Mouse (Mus musculus) G1E (cell line): ENCODE data around the gene Srebf1. TPM values are rescaled to one million over a fixed set of nuclear protein-coding genes. Genes with fewer than 3 reads are reported as not detected.

Source experiments
- ATAC-seq: 2 replicates; pipeline ENCODE4 v1.8.0; 2016; ENCODE audit warnings: mild to moderate bottlenecking; ENCODE audit not compliant: insufficient number of reproducible peaks, poor library complexity, low FRiP score, severe bottlenecking; ENCODE audit errors: extremely low read depth
- DNase-seq: peaks from one replicate; pipeline ENCODE4 v3.0.0; 2012; ENCODE audit warnings: low spot score
- H3K27me3 ChIP-seq: 2 replicates; pipeline ENCODE4 v1.6.1; 2012; ENCODE audit warnings: mild to moderate bottlenecking, low read length, inconsistent platforms; ENCODE audit not compliant: insufficient read depth
- H3K36me3 ChIP-seq: replicated peaks from 2 replicates; pipeline ENCODE3; 2012; ENCODE audit warnings: mild to moderate bottlenecking, inconsistent platforms
- H3K4me1 ChIP-seq: 2 replicates; pipeline ENCODE4 v1.6.1; 2012; ENCODE audit warnings: low read depth, low read length, inconsistent platforms, mixed read lengths; ENCODE audit not compliant: insufficient read depth
- H3K4me3 ChIP-seq: 2 replicates; pipeline ENCODE4 v1.5.1; 2012; ENCODE audit warnings: low read depth, mild to moderate bottlenecking, inconsistent platforms, low read length, moderate library complexity, mixed read lengths
- H3K9me3 ChIP-seq: replicated peaks from 2 replicates; pipeline ENCODE4 v1.6.1; 2012; ENCODE audit warnings: inconsistent platforms
- CTCF ChIP-seq: IDR thresholded peaks from 2 replicates; pipeline ENCODE4 v1.5.1; 2012; ENCODE audit warnings: low read depth, low read length, inconsistent platforms, mixed read lengths
- GATA1 ChIP-seq: IDR thresholded peaks from 2 replicates; pipeline ENCODE4 v1.6.1; 2012; ENCODE audit warnings: borderline replicate concordance, low read length, inconsistent platforms, mixed read lengths
- GATA2 ChIP-seq: IDR thresholded peaks from 2 replicates; pipeline ENCODE4 v1.6.1; 2012; ENCODE audit warnings: low read depth, low read length, inconsistent platforms, borderline replicate concordance
- POLR2AphosphoS5 ChIP-seq: IDR thresholded peaks from 2 replicates; pipeline ENCODE4 v1.6.1; 2012; ENCODE audit warnings: low read depth, low read length, inconsistent platforms; ENCODE audit not compliant: insufficient replicate concordance
- TAL1 ChIP-seq: conservative IDR thresholded peaks from 2 replicates; pipeline ENCODE4 v1.6.1; 2012; ENCODE audit warnings: low read depth, low read length, inconsistent platforms, mixed read lengths
- polyA plus RNA-seq: library from polyadenylated mRNA; stranded (reverse); fragments of >175 nt; gene quantifications from 2 replicates; pipeline ENCODE4 v1.2.3, GENCODE M21; 2012
- total RNA-seq, 2 experiments: library from RNA; stranded (forward) in 1 of 2; stranded (reverse) in 1 of 2; fragments of 200-1000 nt in 1 of 2; fragments of >200 nt in 1 of 2; fragmentation: Nextera tagmentation in 1 of 2; gene quantifications; 2 replicates each; pipeline ENCODE4 v1.2.3; 2014 to 2017

The Srebf1 gene
- total and polyA plus RNA-seq, 3 experiments = 66.8 to 276 (median 137) TPM

DNA sequence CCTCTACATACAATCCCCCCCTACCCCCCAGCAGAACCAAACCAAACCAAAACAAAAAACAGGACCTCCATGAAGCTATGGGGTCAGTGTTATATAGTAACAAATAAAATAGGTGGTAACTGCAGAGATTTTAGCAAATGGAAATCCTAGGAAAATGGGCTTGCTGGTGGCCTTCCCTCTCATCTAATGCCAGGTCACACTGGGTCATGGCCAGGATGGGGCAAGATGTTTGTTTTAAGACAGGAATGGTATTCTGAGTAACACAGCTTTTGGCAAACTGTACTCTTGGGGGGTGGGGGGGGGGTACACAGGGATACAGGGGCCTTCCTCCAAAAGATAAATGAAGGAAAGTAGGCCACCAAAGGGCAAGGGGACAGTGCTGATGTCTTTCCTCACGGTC is 59.8 kb downstream of the Srebf1 start:
- TF ChIP-seq GATA1 (no peak), GATA2 (no peak), CTCF (no peak), POLR2AphosphoS5 (no peak), TAL1 (no peak)
- H3K4me1 ChIP-seq = peaks cover 75% of the 10 kb centered on the region

DNA sequence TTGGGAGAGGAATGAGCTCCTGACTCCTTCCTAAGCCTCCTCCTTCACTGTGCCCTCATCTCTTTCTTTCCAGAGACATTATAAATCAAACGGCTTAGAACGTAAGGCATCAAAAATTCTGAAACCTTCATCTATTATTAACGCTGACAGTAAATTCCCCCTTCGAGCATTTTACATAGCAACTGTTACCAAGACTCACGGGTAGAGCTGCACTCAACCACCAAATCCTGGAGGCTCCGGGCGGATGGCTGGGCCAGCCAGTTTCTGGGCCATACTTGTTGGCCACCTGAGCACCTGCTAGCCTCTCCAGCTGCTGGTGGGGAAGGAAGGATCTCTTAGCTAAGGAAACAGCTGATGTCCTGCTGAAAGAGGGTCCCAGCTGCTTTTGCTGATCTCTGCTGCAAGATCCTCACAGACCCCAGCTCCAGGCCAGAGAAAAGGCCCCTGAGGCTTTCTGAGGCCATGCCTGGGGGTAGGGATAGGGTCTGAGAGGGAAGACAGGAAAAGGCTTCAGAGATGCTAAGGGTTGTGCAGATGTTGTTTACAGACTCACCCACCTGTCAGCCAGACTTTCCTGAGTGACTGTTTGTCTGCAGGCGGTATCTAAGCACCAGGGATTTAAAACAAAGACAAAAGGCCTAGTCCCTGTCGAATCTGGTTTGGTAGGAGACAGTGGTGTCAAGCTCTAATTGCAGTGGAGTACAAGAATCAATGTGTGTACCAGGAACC is 61.1 kb downstream of the Srebf1 start:
- H3K4me1 ChIP-seq = peaks cover 82% of the 10 kb centered on the region
- no peak for TF ChIP-seq CTCF
- no peak for TF ChIP-seq POLR2AphosphoS5
- TF ChIP-seq GATA1 = no peak
- no peak for TF ChIP-seq GATA2
- TF ChIP-seq TAL1 = no peak
- no peaks in the 10 kb centered on the region for H3K27me3 ChIP-seq
- DNase-seq (no peak), ATAC-seq (no peak)
- H3K9me3 ChIP-seq = no peaks in the 10 kb centered on the region
- H3K36me3 ChIP-seq = peaks cover 89% of the 10 kb centered on the region
- H3K4me3 ChIP-seq = no peak overlapping the region

More for the DNA sequence above, 59.8 kb downstream of the Srebf1 start:
- Histone ChIP-seq H3K36me3 (peaks cover 89% of the 10 kb centered on the region), H3K9me3 (no peaks in the 10 kb centered on the region), H3K4me3 (no peak overlapping the region), H3K27me3 (no peaks in the 10 kb centered on the region)
- no peak for DNase-seq
- no peak for ATAC-seq

DNA sequence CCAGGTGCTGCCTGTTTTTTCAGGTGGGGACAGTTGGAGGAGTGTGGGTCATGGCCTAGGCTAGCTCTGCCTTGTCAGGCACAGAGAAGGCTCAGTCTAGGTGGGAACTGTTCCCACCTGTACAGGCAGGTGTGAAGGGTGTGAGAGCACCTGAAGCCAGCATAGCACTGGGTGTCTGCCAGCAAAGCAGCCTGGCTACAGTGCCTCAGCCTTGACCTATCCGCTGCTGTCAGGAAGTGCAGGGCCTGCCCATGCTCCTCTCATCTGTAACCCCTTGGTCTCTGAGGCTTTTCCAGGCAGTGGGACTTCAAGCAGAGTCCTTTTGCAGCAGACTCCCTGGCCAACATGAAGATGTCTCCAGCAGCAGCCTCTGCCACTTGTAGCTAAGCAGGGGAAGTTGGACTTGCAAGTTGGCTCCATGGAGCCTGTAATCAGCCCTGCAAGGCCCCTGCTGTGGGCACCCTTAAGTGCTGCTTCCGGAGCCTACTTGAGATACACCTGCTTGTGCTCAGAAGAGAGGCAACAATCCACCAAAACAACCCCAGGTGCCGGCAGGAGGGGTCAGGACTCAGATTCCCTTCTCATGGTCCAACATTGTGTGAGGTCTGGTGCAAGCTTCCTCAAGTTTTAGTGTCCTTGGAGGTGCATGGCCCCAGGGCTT is 61.8 kb downstream of the Srebf1 start:
- no peaks in the 10 kb centered on the region for H3K27me3 ChIP-seq
- TF ChIP-seq GATA1 = no peak
- TF ChIP-seq POLR2AphosphoS5 = no peak
- TF ChIP-seq GATA2 = no peak
- TF ChIP-seq TAL1 = no peak
- no peak for TF ChIP-seq CTCF
- H3K36me3 ChIP-seq = peaks cover 89% of the 10 kb centered on the region
- H3K4me3 ChIP-seq = peak overlapping the region; percentile 63; the same call in 1 of the 2 replicates
- H3K4me1 ChIP-seq = peaks cover 82% of the 10 kb centered on the region
- no peak for DNase-seq
- no peak for ATAC-seq
- no peaks in the 10 kb centered on the region for H3K9me3 ChIP-seq

DNA sequence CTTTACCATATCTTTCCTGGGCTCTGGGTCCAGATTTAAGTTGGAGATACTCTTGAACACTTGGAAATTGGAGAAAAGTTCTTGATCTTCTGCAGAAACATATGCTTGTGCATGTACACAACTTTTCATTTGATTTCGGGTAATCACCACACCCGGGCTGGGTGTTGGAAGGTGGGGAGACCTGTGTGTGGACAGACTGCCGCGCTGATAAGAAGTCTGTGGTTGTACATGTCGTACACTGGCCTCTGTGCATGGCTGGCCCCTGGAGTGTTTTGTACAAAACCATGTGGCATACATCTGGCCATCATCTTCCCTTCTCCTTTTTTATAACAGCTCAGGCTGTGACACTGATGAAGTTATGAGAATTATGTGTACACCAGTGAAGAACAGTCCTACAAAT is 62.4 kb downstream of the Srebf1 start:
- H3K9me3 ChIP-seq = no peaks in the 10 kb centered on the region
- peak overlapping the region; percentile 63; the same call in 1 of the 2 replicates for H3K4me3 ChIP-seq
- ATAC-seq = peak; percentile 77
- DNase-seq = peak; percentile 76
- peaks cover 92% of the 10 kb centered on the region for H3K36me3 ChIP-seq
- peaks cover 79% of the 10 kb centered on the region for H3K4me1 ChIP-seq
- TF ChIP-seq GATA2 (no peak), TAL1 (peak; percentile 85)
- no peaks in the 10 kb centered on the region for H3K27me3 ChIP-seq

DNA sequence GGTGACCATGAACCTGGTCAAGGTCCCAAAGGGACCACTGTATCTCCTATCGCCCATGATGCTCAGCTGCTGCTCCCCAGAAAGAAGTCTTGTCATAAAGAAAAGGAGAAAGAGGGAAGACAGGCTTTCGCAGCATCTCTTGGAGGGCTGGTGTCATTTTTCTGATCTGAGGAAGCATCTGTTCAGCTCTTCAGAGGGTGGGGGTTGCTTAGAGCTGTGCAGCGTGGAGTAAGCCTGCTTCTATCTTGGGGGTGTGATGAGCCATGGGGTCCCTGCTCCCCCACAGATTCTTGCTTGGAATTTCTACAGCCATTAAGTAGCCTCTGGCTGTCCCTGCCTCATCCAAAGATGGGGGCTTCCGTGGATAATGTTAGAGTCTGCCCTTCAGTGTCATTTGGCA is 64.1 kb downstream of the Srebf1 start:
- no peak for DNase-seq
- Histone ChIP-seq H3K36me3 (peaks cover 92% of the 10 kb centered on the region), H3K4me1 (peaks cover 69% of the 10 kb centered on the region)

DNA sequence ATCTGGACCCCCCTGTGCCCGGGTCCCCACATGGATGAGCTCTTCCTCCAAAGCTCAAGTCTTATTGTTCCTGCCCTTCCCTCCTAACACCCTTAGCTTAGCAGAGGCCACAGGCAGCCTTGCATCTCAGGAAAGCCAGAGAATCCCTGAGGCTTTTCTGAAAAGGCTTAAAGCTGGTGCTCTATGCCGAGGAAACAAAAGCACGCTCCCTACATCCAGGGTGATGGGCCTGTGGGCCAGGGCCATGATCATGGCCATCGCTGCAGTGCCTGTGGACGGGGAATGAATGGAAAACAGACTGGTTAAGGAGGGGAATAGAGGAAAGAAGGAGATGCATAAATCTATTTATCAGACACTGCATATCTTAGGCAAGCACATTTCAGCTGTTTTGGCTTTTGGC is 66.7 kb downstream of the Srebf1 start:
- DNase-seq (no peak), ATAC-seq (no peak)
- Histone ChIP-seq H3K36me3 (peaks cover 89% of the 10 kb centered on the region), H3K4me1 (peaks cover 49% of the 10 kb centered on the region), H3K9me3 (no peaks in the 10 kb centered on the region), H3K27me3 (no peaks in the 10 kb centered on the region), H3K4me3 (no peak overlapping the region)
- no peak for TF ChIP-seq POLR2AphosphoS5
- TF ChIP-seq GATA2 = no peak
- TF ChIP-seq CTCF = no peak
- no peak for TF ChIP-seq TAL1
- TF ChIP-seq GATA1 = no peak

More for the DNA sequence above, 64.1 kb downstream of the Srebf1 start:
- Histone ChIP-seq H3K27me3 (no peaks in the 10 kb centered on the region), H3K4me3 (no peak overlapping the region), H3K9me3 (no peaks in the 10 kb centered on the region)
- no peak for ATAC-seq
- TF ChIP-seq CTCF = no peak
- no peak for TF ChIP-seq POLR2AphosphoS5
- no peak for TF ChIP-seq GATA2
- TF ChIP-seq GATA1 = no peak
- no peak for TF ChIP-seq TAL1
